Mouse (Mus musculus): ENCODE results near the gene Grifin. TPM values are rescaled to one million over a fixed set of nuclear protein-coding genes. Genes with fewer than 3 reads are reported as not detected.

Grifin gene
- 0.28 TPM in 1 of 2 replicates, not detected in the other for polyA plus RNA-seq (2015; fragmentation: Nextera tagmentation; extraction: Ambion mirVana)

- 76% methylated on average over 4 of the region's 4 CpGs for WGBS
These were observed at the start of gene Grifin for GRCm38 (mm10) chr5:140564896-140565295. TSS of gene Grifin (minus strand) at chr5:140565071.

GRCm38 (mm10) chr5:140614141-140614540 lies 49.3 kb upstream of the Grifin start:
- Histone ChIP-seq H3K4me2 (no peak overlapping the region), H3K9ac (no peak overlapping the region), H3K27me3 (peaks cover 2% of the 10 kb centered on the region; the same call in 1 of the 2 replicates), H3K27ac (no peak overlapping the region), H3K4me3 (no peak overlapping the region), H3K4me1 (peaks cover 36% of the 10 kb centered on the region), H3K36me3 (peaks cover 18% of the 10 kb centered on the region), H3K9me3 (no peaks in the 10 kb centered on the region)
- ATAC-seq (ENCODE audit: borderline replicate concordance, extremely low read depth, low FRiP score, low TSS enrichment) = no peak
- 95% methylated on average over 10 of the region's 10 CpGs for WGBS

More at GRCm38 (mm10) chr5:140564896-140565295, at the start of gene Grifin:
- no peak for ATAC-seq (ENCODE audit: borderline replicate concordance, extremely low read depth, low FRiP score, low TSS enrichment)
- peaks cover 30% of the 10 kb centered on the region for H3K4me1 ChIP-seq
- H3K4me2 ChIP-seq = no peak within 1 kb of the TSS
- H3K9ac ChIP-seq = no peak within 1 kb of the TSS
- no peaks in the 10 kb centered on the region for H3K36me3 ChIP-seq
- no peak within 1 kb of the TSS for H3K4me3 ChIP-seq
- no peaks in the 10 kb centered on the region for H3K9me3 ChIP-seq
- no peak within 1 kb of the TSS for H3K27ac ChIP-seq
- no peaks in the 10 kb centered on the region for H3K27me3 ChIP-seq

- Histone ChIP-seq H3K4me2 (peak overlapping the region; percentile 91), H3K9me3 (no peaks in the 10 kb centered on the region), H3K4me1 (peaks cover 48% of the 10 kb centered on the region), H3K4me3 (peak overlapping the region; percentile 68), H3K27me3 (peaks cover 9% of the 10 kb centered on the region; the same call in 1 of the 2 replicates), H3K36me3 (peaks cover 18% of the 10 kb centered on the region), H3K9ac (peak overlapping the region; percentile 77), H3K27ac (peak overlapping the region; percentile 99)
- 55% methylated on average over 18 of the region's 18 CpGs for WGBS
- no peak for ATAC-seq (ENCODE audit: borderline replicate concordance, extremely low read depth, low FRiP score, low TSS enrichment)
These were observed 47.3 kb upstream of the Grifin start for GRCm38 (mm10) chr5:140612191-140612590.

GRCm38 (mm10) chr5:140611611-140612185 lies 46.8 kb upstream of the Grifin start:
- H3K27me3 ChIP-seq = peaks cover 13% of the 10 kb centered on the region
- H3K4me2 ChIP-seq = peak overlapping the region; percentile 91
- peak; percentile 34 for ATAC-seq (ENCODE audit: borderline replicate concordance, extremely low read depth, low FRiP score, low TSS enrichment)
- H3K27ac ChIP-seq = peak overlapping the region; percentile 99
- peak overlapping the region; percentile 68 for H3K4me3 ChIP-seq
- 19% methylated on average over 15 of the region's 15 CpGs for WGBS
- peak overlapping the region; percentile 77 for H3K9ac ChIP-seq
- H3K36me3 ChIP-seq = peaks cover 18% of the 10 kb centered on the region
- H3K4me1 ChIP-seq = peaks cover 52% of the 10 kb centered on the region
- no peaks in the 10 kb centered on the region for H3K9me3 ChIP-seq

GRCm38 (mm10) chr5:140611021-140611583 lies 46.2 kb upstream of the Grifin start:
- Histone ChIP-seq H3K4me2 (peak overlapping the region; percentile 91), H3K27ac (peak overlapping the region; percentile 99), H3K4me1 (peaks cover 58% of the 10 kb centered on the region), H3K9ac (peak overlapping the region; percentile 77), H3K36me3 (peaks cover 18% of the 10 kb centered on the region), H3K27me3 (peaks cover 19% of the 10 kb centered on the region), H3K9me3 (no peaks in the 10 kb centered on the region), H3K4me3 (peak overlapping the region; percentile 68)
- peak; percentile 65 for ATAC-seq (ENCODE audit: borderline replicate concordance, extremely low read depth, low FRiP score, low TSS enrichment)
- 12% methylated on average over 20 of the region's 21 CpGs for WGBS

- peak; percentile 66 for ATAC-seq (ENCODE audit: borderline replicate concordance, extremely low read depth, low FRiP score, low TSS enrichment)
- Histone ChIP-seq H3K9ac (peak overlapping the region; percentile 77), H3K27me3 (peaks cover 25% of the 10 kb centered on the region), H3K9me3 (no peaks in the 10 kb centered on the region), H3K4me3 (peak overlapping the region; percentile 68), H3K4me1 (peaks cover 63% of the 10 kb centered on the region), H3K27ac (peak overlapping the region; percentile 99), H3K36me3 (peaks cover 18% of the 10 kb centered on the region), H3K4me2 (peak overlapping the region; percentile 91)
- 4% methylated on average over 30 of the region's 30 CpGs for WGBS
These were observed 45.6 kb upstream of the Grifin start for GRCm38 (mm10) chr5:140610273-140611011.

GRCm38 (mm10) chr5:140609511-140610272 lies 44.8 kb upstream of the Grifin start:
- peak overlapping the region; percentile 99 for H3K27ac ChIP-seq
- H3K9me3 ChIP-seq = no peaks in the 10 kb centered on the region
- H3K9ac ChIP-seq = peak overlapping the region; percentile 77
- 18% methylated on average over 13 of the region's 13 CpGs for WGBS
- H3K4me1 ChIP-seq = peaks cover 64% of the 10 kb centered on the region
- H3K27me3 ChIP-seq = peaks cover 33% of the 10 kb centered on the region
- peak overlapping the region; percentile 91 for H3K4me2 ChIP-seq
- H3K4me3 ChIP-seq = peak overlapping the region; percentile 68
- peaks cover 18% of the 10 kb centered on the region for H3K36me3 ChIP-seq
- ATAC-seq (ENCODE audit: borderline replicate concordance, extremely low read depth, low FRiP score, low TSS enrichment) = no peak

GRCm38 (mm10) chr5:140608634-140609015 lies 43.8 kb upstream of the Grifin start:
- peak overlapping the region; percentile 99 for H3K27ac ChIP-seq
- no peak for ATAC-seq (ENCODE audit: borderline replicate concordance, extremely low read depth, low FRiP score, low TSS enrichment)
- peak overlapping the region; percentile 68 for H3K4me3 ChIP-seq
- H3K9ac ChIP-seq = peak overlapping the region; percentile 77
- peaks cover 36% of the 10 kb centered on the region for H3K27me3 ChIP-seq
- peak overlapping the region; percentile 91 for H3K4me2 ChIP-seq
- peaks cover 9% of the 10 kb centered on the region for H3K36me3 ChIP-seq
- H3K9me3 ChIP-seq = no peaks in the 10 kb centered on the region
- H3K4me1 ChIP-seq = peaks cover 69% of the 10 kb centered on the region
- 7% methylated on average over 16 of the region's 16 CpGs for WGBS

GRCm38 (mm10) chr5:140607836-140608633 lies 43.2 kb upstream of the Grifin start:
- WGBS = 2% methylated on average over 17 of the region's 17 CpGs
- H3K27ac ChIP-seq = peak overlapping the region; percentile 99
- ATAC-seq (ENCODE audit: borderline replicate concordance, extremely low read depth, low FRiP score, low TSS enrichment) = no peak
- H3K4me1 ChIP-seq = peaks cover 69% of the 10 kb centered on the region
- no peaks in the 10 kb centered on the region for H3K9me3 ChIP-seq
- H3K9ac ChIP-seq = peak overlapping the region; percentile 77
- peaks cover 4% of the 10 kb centered on the region for H3K36me3 ChIP-seq
- H3K4me2 ChIP-seq = peak overlapping the region; percentile 91
- H3K27me3 ChIP-seq = peaks cover 36% of the 10 kb centered on the region
- peak overlapping the region; percentile 68 for H3K4me3 ChIP-seq

GRCm38 (mm10) chr5:140607001-140607835 lies 42.3 kb upstream of the Grifin start, which contains the start of gene Lfng:
TSS of gene Lfng (plus strand) at chr5:140607320.
- Histone ChIP-seq H3K27me3 (peaks cover 36% of the 10 kb centered on the region), H3K4me2 (peak within 1 kb of the TSS; percentile 91), H3K27ac (peak within 1 kb of the TSS; percentile 99), H3K9me3 (no peaks in the 10 kb centered on the region), H3K4me1 (peaks cover 63% of the 10 kb centered on the region), H3K4me3 (peak within 1 kb of the TSS; percentile 68), H3K9ac (peak within 1 kb of the TSS; percentile 77), H3K36me3 (no peaks in the 10 kb centered on the region)
- WGBS = under 1% methylated on average over 89 of the region's 91 CpGs
- ATAC-seq (ENCODE audit: borderline replicate concordance, extremely low read depth, low FRiP score, low TSS enrichment) = peak; percentile 50
